Mouse (Mus musculus): ENCODE results near the gene Tcaim. TPM values are rescaled to one million over a fixed set of nuclear protein-coding genes. Genes with fewer than 3 reads are reported as not detected.
A peak's percentile ranks its signal among the peaks of the same experiment; 100 is the strongest.
"Not testable (repeated sequence)": the region's sequence is repeated elsewhere in the genome, so short reads cannot be mapped to it uniquely, and the experiment has no call there.

The Tcaim gene
- total RNA-seq, 1 experiment from 2014 or later = 3.7 TPM

DNA sequence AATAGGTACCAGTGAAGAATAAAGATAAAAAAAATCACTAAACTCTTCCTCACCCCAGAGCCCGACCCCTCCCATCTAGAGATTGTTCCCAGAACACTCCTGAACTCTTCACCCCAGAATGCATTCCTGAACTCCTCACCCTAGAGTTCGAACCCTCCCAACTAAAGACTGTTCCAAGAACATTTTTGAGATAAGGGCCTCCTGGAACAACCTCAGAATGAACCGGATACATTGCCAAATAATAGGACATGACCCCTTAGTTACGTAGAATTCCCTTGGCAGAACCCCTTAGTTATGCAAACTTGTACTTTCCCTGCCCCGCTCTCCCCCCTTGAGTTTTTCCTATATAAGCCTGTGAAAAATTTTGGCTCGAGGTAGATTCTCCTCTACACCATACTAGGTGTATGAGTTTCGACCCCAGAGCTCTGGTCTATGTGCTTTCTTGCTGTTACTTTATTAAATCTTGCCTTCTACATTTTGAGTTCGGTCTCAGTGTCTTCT, 42.5 kb downstream of the Tcaim start:
- ATAC-seq (replicated peaks; ENCODE audit: low read depth, poor library complexity, severe bottlenecking) = not testable (repeated sequence)

DNA sequence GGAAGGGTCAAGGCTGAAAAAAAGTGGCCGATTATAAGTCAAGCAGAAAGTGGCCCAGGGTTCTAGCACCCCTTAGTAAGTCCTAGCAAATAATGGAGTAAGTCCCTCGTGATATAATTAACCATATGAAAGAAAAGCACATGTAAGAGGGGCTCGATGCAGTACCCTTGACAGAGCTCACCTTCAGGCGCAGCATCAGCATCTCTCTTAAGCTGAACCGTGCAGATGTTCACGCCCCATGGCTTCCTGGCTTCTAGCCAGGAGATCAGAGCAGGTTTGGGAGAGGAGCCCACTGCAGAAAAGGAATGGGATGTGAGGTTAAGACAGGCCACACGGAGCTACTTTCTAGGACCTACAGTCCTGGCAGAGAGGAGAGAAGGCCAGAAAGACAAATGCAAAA, 49.2 kb downstream of the Tcaim start:
- no peak for ATAC-seq (replicated peaks; ENCODE audit: low read depth, poor library complexity, severe bottlenecking)

DNA sequence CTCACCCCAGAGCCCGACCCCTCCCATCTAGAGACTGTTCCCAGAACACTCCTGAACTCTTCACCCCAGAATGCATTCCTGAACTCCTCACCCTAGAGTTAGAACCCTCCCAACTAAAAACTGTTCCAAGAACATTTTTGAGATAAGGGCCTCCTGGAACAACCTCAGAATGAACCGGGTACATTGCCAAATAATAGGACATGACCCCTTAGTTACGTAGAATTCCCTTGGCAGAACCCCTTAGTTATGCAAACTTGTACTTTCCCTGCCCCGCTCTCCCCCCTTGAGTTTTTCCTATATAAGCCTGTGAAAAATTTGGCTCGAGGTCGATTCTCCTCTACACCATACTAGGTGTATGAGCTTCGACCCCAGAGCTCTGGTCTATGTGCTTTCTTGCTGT, 49.8 kb downstream of the Tcaim start:
- not testable (repeated sequence) for ATAC-seq (replicated peaks; ENCODE audit: low read depth, poor library complexity, severe bottlenecking)

DNA sequence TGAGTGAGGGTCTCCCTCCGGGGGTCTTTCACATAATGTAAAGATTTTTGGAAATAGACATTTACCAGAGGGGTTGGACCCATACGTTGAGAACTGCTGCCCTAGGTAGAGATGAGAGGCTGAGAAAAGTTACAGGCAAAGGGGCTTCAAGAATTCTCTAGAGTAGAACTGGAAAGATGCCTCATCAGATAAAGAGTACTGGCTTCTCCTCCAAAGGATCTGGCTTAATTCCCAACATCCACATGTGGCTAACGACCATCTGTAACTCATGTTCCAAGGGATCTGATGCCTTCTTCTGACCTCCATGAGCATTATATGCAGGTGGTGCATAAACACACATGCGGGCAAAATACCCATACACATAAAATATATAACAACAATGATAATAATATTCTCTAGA, 50.3 kb downstream of the Tcaim start:
- ATAC-seq (replicated peaks; ENCODE audit: low read depth, poor library complexity, severe bottlenecking) = no peak

DNA sequence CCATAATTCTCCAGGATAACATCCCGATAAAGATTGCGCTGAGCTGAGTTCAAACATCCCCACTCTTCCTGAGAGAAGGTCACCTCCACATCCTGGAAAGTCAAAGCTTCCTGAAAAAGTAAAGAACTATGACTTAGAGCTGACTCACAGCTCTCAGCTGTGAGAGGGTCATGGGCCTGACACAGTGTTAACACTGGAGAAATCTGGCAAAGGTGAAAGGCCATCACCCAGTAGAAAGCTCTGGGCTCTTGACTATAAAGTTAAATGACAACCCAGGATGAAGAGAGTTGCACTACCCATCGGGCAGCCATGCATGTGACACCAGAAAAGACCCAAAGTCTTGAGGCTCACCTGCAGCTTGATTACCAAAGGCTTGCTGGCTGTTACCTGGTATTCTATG, 51.4 kb downstream of the Tcaim start:
- ATAC-seq (replicated peaks; ENCODE audit: low read depth, poor library complexity, severe bottlenecking) = no peak

DNA sequence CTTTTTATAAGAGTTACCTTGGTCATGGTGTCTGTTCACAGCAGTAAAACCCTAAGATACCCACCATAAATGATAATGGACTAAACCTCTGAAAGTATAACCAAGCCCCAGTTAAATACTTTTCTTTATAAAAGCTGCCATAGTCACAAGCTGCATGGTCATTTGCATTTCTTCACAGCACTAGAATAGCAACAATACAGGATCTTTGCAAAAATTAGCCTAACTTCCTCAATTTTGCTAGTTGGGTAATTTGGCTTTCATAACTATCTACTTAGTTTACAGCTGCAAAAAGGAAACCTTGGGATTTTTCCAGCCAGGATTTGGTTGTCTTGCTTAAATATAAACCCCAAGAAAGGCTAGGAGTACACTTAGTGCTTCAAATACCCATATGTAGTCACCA, 55.4 kb downstream of the Tcaim start:
- no peak for ATAC-seq (replicated peaks; ENCODE audit: low read depth, poor library complexity, severe bottlenecking)

DNA sequence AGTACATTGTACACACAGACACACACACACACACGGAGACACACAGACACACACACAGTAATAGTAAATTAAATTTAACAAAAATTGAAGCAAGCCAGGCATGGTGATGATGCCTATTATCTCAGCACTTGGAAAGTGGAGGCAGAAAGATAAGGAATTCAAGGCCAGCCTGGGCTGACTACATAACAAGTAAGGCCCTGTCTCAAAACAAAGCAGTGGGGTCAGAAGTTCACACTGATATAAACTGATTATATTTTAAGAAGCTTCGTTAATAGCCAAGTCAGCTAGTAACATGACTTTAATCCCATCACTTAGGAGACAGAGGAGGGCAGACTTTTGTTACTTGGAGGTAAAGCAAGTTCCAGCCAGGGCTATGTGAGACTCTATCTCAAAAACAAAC, 58.4 kb downstream of the Tcaim start:
- no peak for ATAC-seq (replicated peaks; ENCODE audit: low read depth, poor library complexity, severe bottlenecking)

DNA sequence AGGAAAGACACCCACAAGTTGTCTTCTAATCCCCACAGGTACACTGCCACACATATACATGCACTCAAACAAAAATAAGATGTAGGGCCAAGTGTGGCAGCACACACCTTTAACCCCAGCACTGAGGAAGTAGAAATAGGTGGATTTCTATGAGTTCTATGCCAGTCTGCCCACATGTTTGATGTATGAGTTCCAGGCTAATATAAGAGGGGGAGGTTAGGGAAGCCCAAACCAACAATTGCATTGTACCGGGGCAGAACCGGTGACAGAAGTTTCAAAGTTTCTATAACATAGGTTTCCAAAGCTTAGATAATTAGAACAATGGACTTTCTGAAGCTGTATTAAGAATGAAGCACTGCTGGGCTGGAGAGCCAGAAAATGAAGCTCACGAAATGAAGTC, 59.5 kb downstream of the Tcaim start:
- no peak for ATAC-seq (replicated peaks; ENCODE audit: low read depth, poor library complexity, severe bottlenecking)

DNA sequence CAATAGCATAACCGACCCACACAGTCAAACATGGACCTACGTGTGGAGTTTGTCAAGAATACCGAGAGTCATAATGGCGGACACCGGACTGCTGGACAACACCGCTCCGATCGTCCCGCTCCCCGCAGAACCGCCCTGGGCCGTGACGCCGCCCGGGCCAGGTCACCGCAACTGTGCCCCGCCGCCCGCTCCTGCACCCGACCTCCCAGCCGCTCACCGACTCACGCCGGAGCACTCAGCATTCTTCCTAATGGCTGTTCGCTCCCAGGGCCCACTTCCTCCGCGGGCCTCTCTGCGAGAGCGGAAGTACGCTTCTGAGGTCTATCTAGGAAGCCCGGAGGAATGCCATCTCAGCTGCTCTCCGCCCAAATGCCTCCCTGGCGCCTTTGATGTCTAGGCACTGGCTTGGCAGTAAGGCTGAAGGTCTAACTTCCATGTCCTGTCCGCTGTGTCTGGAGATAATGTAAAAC, 60.4 kb downstream of the Tcaim start, which contains the start of gene Zfp445:
Gene Zfp445, minus strand, starts transcription at position 310 of the 470 bp plus-strand sequence.
- peak; percentile 99 for ATAC-seq (replicated peaks; ENCODE audit: low read depth, poor library complexity, severe bottlenecking)

DNA sequence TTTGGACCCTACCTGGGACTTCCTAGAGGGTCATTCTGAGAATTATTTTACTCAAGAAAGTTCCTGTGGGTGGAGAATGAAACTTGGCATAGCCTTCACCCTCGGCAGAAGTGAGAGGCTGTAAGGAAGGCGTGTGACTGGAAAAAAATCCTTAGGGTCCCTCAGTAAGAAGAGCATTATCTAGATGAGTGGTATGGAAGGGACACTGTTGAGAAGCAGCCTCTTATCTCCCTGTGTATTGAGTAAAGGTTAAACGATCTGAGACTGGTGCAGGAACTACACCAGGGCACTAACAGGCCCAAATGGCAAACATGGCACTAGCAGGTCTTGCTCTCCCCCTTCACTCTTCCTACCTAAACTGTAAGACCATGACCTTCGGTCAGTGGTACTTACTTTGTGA, 60.9 kb downstream of the Tcaim start:
- peak; percentile 15; the same call in 1 of the 2 replicates for ATAC-seq (replicated peaks; ENCODE audit: low read depth, poor library complexity, severe bottlenecking)

DNA sequence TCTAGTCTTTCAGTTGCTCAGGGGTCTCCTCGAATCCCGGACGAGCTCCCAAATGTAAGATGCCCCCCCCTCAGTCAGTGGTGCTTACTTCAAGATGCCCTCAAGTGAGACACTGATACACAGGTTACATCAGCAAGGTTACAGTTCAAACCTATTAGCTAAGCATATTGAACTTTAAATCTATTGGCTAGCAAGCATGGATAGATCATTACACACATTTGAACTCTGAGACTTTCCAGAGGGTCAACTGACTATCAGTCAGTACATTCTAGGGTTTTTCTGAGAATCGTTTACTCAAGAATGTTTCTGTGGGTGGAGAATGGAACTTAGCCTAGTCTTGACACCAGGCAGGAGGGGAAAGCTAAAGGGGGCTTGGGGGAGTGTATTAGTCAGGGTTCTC, 67.3 kb downstream of the Tcaim start:
- no peak for ATAC-seq (replicated peaks; ENCODE audit: low read depth, poor library complexity, severe bottlenecking)

DNA sequence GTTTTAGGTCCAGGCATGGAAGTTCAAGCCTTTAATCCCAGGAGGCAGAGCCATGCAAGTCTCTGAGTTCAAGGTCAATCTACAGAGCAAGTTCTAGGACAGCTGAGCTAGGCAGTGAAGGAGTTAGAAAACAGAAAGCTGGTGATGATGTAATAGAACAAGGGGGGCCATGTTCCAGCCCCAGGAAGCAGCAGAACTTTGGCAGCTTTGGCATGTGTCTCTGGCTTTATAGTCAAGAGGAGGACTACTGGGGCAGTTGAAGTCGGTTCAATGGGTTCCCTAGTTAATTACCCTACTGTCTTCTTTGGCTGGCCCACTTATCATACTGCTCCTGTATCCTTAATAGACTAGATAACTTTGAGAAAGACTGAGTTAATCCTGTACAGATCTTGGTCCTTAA, 69.3 kb downstream of the Tcaim start:
- no peak for ATAC-seq (replicated peaks; ENCODE audit: low read depth, poor library complexity, severe bottlenecking)

DNA sequence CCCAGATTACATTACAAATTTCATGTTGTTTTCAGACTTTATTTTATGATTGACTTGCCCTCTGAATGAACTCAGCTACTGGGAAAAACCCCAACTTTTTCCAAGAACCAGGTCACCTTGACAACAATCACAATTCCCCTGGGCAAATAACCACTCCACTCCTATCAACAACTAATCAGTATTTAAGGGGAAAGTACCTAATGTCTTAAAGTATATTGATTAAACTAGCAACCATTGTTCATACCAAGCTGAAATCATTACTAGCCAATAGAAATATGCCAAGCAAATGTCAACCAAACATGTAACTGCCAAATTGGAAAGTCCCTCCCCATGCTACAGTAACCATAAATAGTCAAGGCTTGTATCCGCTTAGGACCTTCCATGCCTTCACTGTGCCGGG, 69.8 kb downstream of the Tcaim start:
- no peak for ATAC-seq (replicated peaks; ENCODE audit: low read depth, poor library complexity, severe bottlenecking)

DNA sequence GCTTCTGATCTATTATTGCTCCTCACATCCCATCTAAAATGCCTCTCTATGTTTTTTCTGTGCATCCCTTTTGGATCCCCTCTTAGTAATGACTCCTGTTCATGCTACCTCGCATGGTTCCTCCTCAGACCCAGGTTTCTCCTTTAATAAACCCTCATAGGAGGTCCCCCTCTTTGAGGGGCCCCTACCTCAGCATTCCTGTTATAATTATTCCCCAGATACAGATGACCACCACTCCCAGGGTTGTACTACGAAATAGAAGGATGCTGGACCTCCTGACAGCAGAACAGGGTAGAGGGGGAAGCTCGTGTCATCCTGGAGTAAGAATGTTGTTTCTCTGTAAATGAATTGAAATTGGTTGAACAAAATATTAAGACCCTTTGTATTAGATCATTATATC, 80.0 kb downstream of the Tcaim start, which contains the start of gene Zkscan7:
Gene Zkscan7, plus strand, starts transcription at position 301 of the 400 bp plus-strand sequence.
- no peak for ATAC-seq (replicated peaks; ENCODE audit: low read depth, poor library complexity, severe bottlenecking)

Other genes starting within 250 kb of the Tcaim start
- gene Topaz1, start 58.2 kb upstream of the Tcaim start, total RNA-seq (2017) = not detected in 2 replicates
- gene Gm35549, start 38.5 kb downstream of the Tcaim start, total RNA-seq (2017) = not detected in 2 replicates
- gene Zfp445, start 60.5 kb downstream of the Tcaim start, total RNA-seq (2017) = 61.1 and 81.9 TPM in 2 replicates
- gene Zkscan7, start 80.1 kb downstream of the Tcaim start, total RNA-seq (2017) = 3.7 and 5.4 TPM in 2 replicates
- 3.2 TPM in 1 of 2 replicates, not detected in the other for gene Zfp105, start 117.5 kb downstream of the Tcaim start, total RNA-seq (2017)
- 23.9 and 24.3 TPM in 2 replicates for gene 1110059G10Rik, start 145.5 kb downstream of the Tcaim start, total RNA-seq (2017)
- 249 and 348 TPM in 2 replicates for gene Kif15, start 145.5 kb downstream of the Tcaim start, total RNA-seq (2017)
- 10.7 and 11.3 TPM in 2 replicates for gene Tmem42, start 215.8 kb downstream of the Tcaim start, total RNA-seq (2017)
- 0.09 TPM in 1 of 2 replicates, not detected in the other for gene Tgm4, start 229.2 kb downstream of the Tcaim start, total RNA-seq (2017)